Mouse (Mus musculus) C2C12 (cell line): ENCODE measurements at regions not wholly inside any gene's neighbourhood (a gene's known extent, or its start where the extent isn't known, plus 50 kb on each side); places are given as distances from the start of the nearest gene placed in this dataset.
"Not testable (repeated sequence)": the region's sequence is repeated elsewhere in the genome, so short reads cannot be mapped to it uniquely, and the experiment has no call there.

Experiments used
- H3K27me3 ChIP-seq: one replicate; pipeline ENCODE4 v1.6.1; 2011; ENCODE audit not compliant: control insufficient read depth, insufficient read depth, insufficient read length
- H3K36me3 ChIP-seq: one replicate; pipeline ENCODE4 v1.6.1; 2011; ENCODE audit not compliant: control insufficient read depth, insufficient read depth
- H3K4me3 ChIP-seq: one replicate; pipeline ENCODE4 v1.5.1; 2011; ENCODE audit warnings: mild to moderate bottlenecking, control low read depth; ENCODE audit not compliant: poor library complexity, insufficient read depth, severe bottlenecking
- H3K79me2 ChIP-seq: one replicate; pipeline ENCODE4 v1.6.1; 2011; ENCODE audit not compliant: control insufficient read depth, insufficient read depth
- H3K79me3 ChIP-seq: one replicate; pipeline ENCODE4 v1.6.1; 2011; ENCODE audit warnings: low read depth, control low read depth
- H3ac ChIP-seq: one replicate; pipeline ENCODE3; 2011; ENCODE audit warnings: low read depth; ENCODE audit not compliant: control insufficient read depth, insufficient read length
- CEBPB ChIP-seq: IDR thresholded peaks from one replicate; pipeline ENCODE4 v1.6.1; 2011; ENCODE audit warnings: low read depth, mild to moderate bottlenecking, control low read depth, moderate library complexity
- CTCF ChIP-seq: IDR thresholded peaks from one replicate; pipeline ENCODE4 v1.5.1; 2011; ENCODE audit not compliant: control insufficient read depth, insufficient read depth, insufficient read length
- FOSL1 ChIP-seq: IDR thresholded peaks from one replicate; pipeline ENCODE4 v1.8.0; 2011; ENCODE audit warnings: mild to moderate bottlenecking, low read length; ENCODE audit not compliant: poor library complexity, insufficient read depth, severe bottlenecking
- MAX ChIP-seq: IDR thresholded peaks from one replicate; pipeline ENCODE4 v1.6.1; 2011; ENCODE audit warnings: mild to moderate bottlenecking, control low read depth
- MYOD1 ChIP-seq: IDR thresholded peaks from one replicate; pipeline ENCODE4 v1.6.1; 2011; ENCODE audit warnings: low read depth; ENCODE audit not compliant: control insufficient read depth, insufficient read length
- MYOG ChIP-seq: IDR thresholded peaks from one replicate; pipeline ENCODE4 v1.6.1; 2011; ENCODE audit not compliant: control insufficient read depth, insufficient read length; ENCODE audit errors: extremely low read depth
- USF1 ChIP-seq: IDR thresholded peaks from one replicate; pipeline ENCODE4 v1.6.1; 2011; ENCODE audit warnings: low read depth, mild to moderate bottlenecking, control low read depth, moderate library complexity

DNA sequence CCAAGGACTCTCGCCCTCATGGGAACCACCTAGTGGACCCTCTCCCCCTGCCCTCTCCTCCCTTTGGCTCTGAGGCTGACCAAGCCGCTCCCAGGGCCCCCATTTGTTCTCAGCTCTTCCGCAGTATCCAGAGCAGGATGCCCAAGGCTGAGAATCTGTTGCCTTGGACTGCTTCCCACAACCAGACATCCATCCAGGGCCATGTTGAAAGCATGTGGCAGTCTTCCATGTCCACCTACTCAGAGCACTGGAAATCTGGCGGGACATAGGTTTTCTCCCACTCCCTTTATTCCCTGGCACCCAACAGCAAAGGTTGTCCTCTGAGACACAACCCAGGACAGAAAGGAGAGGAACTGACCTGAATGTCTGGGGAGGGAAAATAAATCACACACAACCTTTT lies 285.4 kb downstream of the Phf3 start:
- H3K79me2 ChIP-seq, result no peaks in the 10 kb centered on the region
- H3K79me3 ChIP-seq, result no peaks in the 10 kb centered on the region
- no peak overlapping the region for H3K4me3 ChIP-seq
- H3K36me3 ChIP-seq, result no peaks in the 10 kb centered on the region
- no peak overlapping the region for H3ac ChIP-seq
- H3K27me3 ChIP-seq, result no peaks in the 10 kb centered on the region
- TF ChIP-seq CEBPB (no peak), USF1 (no peak), MYOD1 (no peak), FOSL1 (no peak), CTCF (no peak), MAX (no peak), MYOG (no peak)

DNA sequence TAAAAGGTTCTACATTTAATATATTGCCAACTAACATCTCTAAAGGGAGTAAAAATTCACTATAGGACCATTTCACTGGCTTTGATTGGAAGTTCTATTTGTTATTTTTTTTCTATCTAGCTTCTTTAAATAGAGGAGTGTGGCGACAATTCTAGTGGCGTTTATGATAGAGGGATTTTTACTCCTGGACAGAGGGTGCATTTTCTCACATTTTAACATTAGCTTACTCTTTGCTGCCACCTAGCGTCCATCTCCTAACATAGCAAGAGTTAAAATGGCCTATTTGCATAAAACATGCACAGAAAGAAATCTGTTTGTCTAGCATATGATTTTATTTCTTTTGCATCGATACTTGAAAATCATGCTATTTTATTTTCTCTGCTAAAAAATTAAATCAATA lies 288.9 kb downstream of the Phf3 start:
- no peaks in the 10 kb centered on the region for H3K79me3 ChIP-seq
- no peaks in the 10 kb centered on the region for H3K27me3 ChIP-seq
- TF ChIP-seq MYOD1 (no peak), MAX (no peak), CTCF (no peak), MYOG (no peak), FOSL1 (no peak), CEBPB (no peak), USF1 (no peak)
- no peaks in the 10 kb centered on the region for H3K36me3 ChIP-seq
- H3K4me3 ChIP-seq, result no peak overlapping the region
- no peak overlapping the region for H3ac ChIP-seq
- no peaks in the 10 kb centered on the region for H3K79me2 ChIP-seq

DNA sequence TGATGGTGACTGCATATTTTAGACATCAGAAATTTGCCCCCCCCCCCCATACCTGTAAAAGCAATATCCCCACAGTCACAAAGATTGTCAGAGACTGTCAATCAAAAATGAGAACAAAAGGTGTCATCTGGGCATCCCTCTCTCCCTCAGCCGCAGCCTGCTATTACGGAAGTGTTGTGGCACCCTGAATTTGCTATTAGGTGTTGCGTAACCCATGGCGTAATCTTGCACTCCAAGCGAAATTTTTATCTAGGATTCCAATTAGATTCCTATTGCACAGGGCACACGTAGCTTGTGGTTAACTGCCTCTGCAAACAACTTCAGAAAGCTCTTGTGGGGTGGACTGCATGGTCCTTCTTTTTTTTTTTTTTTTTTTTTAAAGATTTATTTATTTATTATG lies 289.9 kb downstream of the Phf3 start:
- peak; percentile 66 for TF ChIP-seq CEBPB
- TF ChIP-seq CTCF, result no peak
- Histone ChIP-seq H3K79me2 (no peaks in the 10 kb centered on the region), H3ac (no peak overlapping the region), H3K36me3 (no peaks in the 10 kb centered on the region), H3K79me3 (no peaks in the 10 kb centered on the region), H3K27me3 (no peaks in the 10 kb centered on the region), H3K4me3 (no peak overlapping the region)

DNA sequence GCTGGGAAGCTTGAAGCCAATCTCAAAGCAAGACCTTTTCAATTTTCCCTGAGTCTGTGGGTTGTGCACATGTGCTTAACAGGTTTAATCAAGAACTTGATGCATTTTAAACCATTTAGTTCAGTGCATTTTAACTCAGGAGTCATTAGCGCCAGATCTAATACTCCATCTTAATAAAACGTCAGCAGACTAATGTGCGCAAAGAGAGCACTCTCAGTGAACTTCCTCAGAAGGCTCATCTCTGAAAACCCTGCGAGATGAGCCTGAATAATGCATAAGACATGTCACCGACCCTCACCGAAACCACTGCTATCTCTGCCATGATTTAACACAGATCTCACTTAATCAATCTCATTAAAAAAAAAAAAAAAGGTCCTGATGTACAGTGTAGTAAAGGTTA lies 309.0 kb downstream of the Phf3 start:
- H3ac ChIP-seq, result no peak overlapping the region
- no peaks in the 10 kb centered on the region for H3K79me2 ChIP-seq
- H3K4me3 ChIP-seq, result no peak overlapping the region
- H3K36me3 ChIP-seq, result no peaks in the 10 kb centered on the region
- no peaks in the 10 kb centered on the region for H3K27me3 ChIP-seq
- no peaks in the 10 kb centered on the region for H3K79me3 ChIP-seq
- TF ChIP-seq CEBPB, result no peak
- no peak for TF ChIP-seq CTCF
- no peak for TF ChIP-seq MYOD1
- no peak for TF ChIP-seq MYOG
- no peak for TF ChIP-seq FOSL1
- TF ChIP-seq MAX, result no peak
- TF ChIP-seq USF1, result no peak

DNA sequence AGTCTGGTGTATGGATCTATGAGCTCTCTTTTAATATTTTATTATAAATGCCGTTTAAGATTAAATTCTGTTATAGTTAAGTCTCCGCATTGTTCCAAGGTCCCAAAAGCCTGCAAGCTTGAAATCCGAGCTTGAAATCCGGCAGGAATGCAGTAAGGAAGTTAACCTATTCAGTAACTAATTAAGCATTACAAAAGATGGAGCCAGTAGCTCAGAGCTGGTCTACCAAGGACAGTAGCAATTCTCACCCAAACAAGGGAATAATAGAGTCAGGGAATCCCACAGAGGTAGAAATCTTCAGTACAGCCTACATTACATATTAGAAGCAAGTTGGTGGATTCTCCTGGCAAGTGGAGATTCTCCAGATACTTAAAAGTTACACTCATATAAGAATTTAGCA lies 325.0 kb downstream of the Phf3 start:
- not testable (repeated sequence) for H3K79me3 ChIP-seq, H3K79me2 ChIP-seq, H3ac ChIP-seq, H3K36me3 ChIP-seq, H3K27me3 ChIP-seq, H3K4me3 ChIP-seq

DNA sequence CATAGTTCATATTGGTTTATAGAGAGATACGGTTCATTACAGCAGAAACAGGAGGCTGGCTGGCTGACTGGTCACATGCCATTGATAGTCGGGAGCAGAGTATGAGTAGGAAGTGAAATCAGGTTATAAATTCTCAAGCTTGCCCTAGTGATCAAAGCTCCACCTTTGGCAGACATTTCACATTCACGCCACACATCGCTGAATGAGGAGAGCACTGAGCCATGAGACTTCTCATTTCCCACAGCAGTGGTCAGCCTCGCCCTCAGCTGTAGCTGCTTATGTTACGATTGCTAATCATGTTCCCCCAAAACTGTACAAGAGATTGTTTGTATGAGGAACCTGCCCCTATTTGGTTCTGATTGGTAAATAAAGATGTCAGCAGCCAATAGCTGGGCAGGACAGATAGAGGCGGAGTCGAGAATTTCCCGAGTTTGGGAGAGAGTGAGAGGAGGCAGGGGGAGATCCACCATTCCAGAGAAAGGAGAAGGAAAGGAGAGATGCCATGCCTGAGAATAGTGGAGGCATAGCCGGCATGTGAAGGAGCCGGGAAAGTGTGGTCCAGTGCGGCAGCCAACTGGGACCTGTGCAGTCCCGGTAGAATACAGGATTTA lies 333.5 kb downstream of the Phf3 start:
- H3K36me3 ChIP-seq, result no peaks in the 10 kb centered on the region
- H3K79me2 ChIP-seq, result no peaks in the 10 kb centered on the region
- H3ac ChIP-seq, result no peak overlapping the region
- H3K27me3 ChIP-seq, result no peaks in the 10 kb centered on the region
- H3K79me3 ChIP-seq, result no peaks in the 10 kb centered on the region
- TF ChIP-seq USF1 (no peak), MAX (no peak), CTCF (no peak), FOSL1 (no peak), CEBPB (no peak), MYOD1 (no peak), MYOG (no peak)
- H3K4me3 ChIP-seq, result no peak overlapping the region
